Mouse (Mus musculus) adrenal gland, postnatal 4 days (tissue): ENCODE measurements around the gene Tepp. TPM values are rescaled to one million over a fixed set of nuclear protein-coding genes. Genes with fewer than 3 reads are reported as not detected.

Experiments
- DNase-seq, 2 experiments: peaks; one replicate each; pipeline ENCODE4 v3.0.0; 2021 to 2022; ENCODE audit warnings: low spot score in 2 of 2, mixed read lengths in 2 of 2
- total RNA-seq, 2 experiments: library from RNA; stranded (reverse); gene quantifications; 2 replicates each; pipeline ENCODE4 v1.2.3; 2021

Gene Tepp
- total RNA-seq, 2 experiments from 2014 or later, result not detected

GRCm38 (mm10) chr8:95361016-95361341 lies 50.6 kb downstream of the Tepp start:
- no peak for DNase-seq

DNA sequence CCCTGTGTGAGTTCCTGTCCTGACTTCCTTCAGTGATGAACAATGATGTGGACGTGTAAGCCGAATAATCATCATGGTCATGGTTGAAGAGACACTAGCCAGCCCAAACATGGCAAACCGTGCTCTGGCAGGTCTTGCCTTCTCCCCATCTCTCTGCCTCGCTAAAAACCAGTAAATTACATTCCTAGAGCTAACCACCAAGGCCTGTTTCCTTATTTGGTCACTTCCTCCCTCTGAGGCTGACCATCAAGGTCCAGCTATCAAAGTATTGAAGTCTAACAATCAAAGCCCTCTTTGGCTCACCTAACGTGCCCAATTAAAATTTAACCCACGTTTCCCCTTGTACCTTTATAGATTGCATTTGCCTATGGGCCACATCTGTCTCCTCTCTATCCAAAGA lies 51.9 kb downstream of the Tepp start:
- DNase-seq, result no peak

DNA sequence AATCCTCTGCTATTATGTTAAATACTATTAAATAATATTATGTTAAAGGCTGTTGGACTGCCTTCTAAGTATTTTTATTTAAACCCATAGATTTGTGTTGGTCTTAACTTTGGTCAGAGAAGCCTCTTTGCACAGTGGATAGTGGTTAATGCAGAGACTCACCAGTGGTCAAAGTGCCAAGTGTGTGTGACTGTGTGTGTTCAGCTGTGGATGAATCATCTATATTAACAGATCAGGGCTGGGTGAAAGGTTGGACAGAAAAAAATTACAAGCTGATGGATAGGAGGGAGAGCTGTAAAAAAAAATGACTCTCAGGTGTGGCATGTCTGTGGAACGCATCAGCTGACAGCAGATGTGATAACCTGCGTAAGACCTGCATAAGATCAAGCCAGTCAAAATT lies 53.5 kb downstream of the Tepp start:
- DNase-seq, result no peak

DNA sequence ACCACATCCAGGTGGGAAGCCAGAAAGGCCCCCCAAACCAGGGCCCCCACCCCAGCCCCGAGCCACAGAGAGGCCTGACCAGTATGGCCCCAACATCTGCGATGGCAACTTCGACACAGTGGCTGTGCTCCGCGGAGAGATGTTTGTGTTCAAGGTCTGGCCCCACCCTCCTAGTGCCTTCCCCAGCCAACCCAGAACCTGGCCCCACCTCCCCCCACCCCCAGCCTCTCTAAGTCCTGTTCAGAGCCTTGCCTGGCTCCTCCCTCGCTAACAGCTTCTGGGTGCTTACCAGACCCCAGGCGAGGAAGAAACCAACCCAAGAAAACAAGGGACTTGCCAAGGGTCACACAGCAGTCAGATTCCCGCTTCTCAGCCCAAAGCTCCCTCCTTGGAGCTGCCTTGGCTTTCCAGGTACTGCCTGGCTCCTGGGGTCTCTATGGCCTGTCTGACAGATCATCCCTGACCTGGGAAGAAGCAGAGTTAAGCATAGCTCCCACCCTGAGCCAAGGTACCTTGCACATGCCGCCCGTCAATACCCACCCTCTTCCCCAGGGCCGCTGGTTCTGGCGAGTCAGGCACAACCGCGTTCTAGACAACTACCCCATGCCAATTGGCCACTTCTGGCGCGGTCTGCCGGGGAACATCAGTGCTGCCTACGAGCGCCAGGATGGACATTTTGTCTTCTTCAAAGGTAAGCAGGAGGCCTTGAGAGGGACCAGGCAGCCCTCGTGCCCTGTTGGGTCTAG lies 59.4 kb downstream of the Tepp start:
- no peak for DNase-seq

DNA sequence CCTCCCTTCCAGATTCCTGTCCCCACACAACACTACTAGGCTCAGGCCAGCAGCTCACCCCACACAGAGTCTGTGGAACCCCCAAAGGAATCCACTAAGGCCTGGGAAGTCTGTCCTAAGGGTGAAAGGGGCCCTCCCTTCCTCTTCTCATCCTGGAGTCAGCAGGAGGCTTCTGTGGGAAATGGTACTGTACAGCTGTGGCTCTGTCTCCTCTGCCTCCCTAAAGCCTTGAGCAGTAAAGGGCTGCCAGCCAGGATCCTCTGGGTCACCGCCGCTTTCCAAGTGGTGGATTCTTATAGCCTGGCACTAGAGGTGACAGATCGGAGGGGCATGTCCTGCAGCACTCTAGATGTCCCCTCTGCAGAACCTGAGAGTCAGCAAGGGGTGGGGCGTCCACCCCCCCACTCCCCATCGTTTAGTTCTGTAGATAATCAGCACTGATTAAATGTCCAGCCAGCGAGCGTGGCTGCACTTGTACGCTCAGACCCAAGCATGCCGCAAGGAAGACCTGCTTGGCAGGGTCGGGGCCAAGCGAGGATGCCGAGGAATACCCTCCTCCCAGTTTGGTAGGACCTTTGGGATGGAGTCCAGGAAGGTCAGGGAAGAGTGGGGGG lies 63.1 kb downstream of the Tepp start:
- DNase-seq, result no peak

DNA sequence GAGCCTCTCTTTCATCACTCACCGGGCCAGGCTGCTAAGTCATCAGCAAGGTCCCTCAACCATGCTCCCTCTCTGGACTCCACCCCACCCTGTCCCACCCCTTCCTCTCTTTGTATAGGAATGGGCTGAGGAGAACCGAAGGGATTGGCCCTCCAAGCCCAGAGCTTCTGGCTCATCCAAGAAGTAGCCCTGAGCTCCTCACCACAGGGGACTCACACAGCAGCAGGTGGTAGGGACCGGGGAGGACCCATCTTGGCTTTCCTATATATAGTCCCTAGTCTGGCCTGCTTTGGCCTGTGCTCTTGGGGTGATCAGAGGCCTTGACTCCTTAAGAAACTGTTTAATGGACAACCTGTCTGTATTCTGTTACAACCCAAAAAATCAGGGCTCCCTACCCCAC lies 64.1 kb downstream of the Tepp start:
- DNase-seq, result no peak

DNA sequence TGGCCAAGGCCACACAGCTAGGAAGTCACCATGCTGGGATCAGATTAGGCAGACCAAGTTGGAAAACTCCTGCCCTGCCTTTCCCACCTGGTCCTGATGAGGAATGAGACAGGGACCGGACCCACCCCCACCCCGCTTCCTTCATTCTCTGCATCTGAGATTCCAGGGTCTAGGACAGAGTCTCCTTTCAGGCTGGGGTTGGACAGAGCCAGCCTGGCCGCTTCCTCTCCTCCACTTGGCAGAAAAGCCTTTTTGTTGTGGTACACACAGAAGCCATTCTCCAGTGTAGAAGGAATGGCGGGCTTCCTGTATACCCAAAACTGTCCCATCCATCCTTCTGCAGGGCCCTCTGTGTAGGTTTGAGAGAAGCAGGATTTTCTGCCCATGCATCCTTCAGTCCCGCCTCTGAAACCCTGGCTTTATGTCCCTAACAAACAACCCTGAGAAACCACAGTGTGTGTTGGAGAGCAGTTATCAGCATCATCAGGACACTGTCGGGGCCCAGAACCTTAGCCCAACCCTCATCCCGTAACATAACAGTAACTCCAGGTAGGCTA lies 65.1 kb downstream of the Tepp start:
- DNase-seq, result no peak

Other genes with a start within 250 kb of the Tepp start
- 10 to 100 TPM; 20.2 to 20.9 TPM for gene Katnb1, start 229.4 kb upstream of the Tepp start, total RNA-seq
- 100 to 1,000 TPM; 116 to 117 TPM for gene Kifc3, start 107.8 kb upstream of the Tepp start, total RNA-seq
- 1 to 10 TPM; 2.1 to 2.3 TPM for gene Cngb1, start 4.0 kb upstream of the Tepp start, total RNA-seq
- 10 to 100 TPM; 15.9 to 16.7 TPM for gene Zfp319, start 21.4 kb downstream of the Tepp start, total RNA-seq
- 10 to 100 TPM; 25.2 to 28.5 TPM for gene Usb1, start 21.7 kb downstream of the Tepp start, total RNA-seq
- gene Mmp15, start 41.7 kb downstream of the Tepp start, total RNA-seq, result 10 to 100 TPM; 25.3 to 30.8 TPM
- gene Cfap20, start 124.3 kb downstream of the Tepp start, total RNA-seq, result 10 to 100 TPM; 93.7 to 97.4 TPM
- 10 to 100 TPM; 84.9 to 89.1 TPM for gene Csnk2a2, start 179.5 kb downstream of the Tepp start, total RNA-seq
- gene Ccdc113, start 223.5 kb downstream of the Tepp start, total RNA-seq, result 1 to 10 TPM; 1.4 to 2.4 TPM